Mouse (Mus musculus): ENCODE data around the gene Nufip2.

DNA sequence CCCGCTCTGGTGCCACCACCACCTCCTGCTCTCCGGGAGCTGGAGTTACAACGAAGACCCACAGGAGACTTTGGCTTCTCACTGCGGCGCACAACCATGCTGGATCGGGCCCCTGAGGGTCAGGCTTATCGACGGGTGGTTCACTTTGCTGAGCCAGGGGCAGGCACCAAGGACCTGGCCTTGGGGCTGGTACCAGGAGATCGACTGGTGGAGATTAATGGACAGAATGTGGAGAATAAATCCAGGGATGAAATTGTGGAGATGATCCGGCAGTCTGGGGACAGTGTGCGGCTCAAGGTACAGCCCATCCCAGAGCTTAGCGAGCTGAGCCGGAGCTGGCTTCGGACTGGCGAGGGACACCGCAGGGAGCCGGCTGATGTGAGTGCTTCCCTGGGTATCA, 92.0 kb downstream of the Nufip2 start:
- no peak for TF ChIP-seq CTCF (IDR thresholded peaks at IDR 0.05; ENCODE audit: low read depth, low read length)
- TF ChIP-seq POLR2A (IDR thresholded peaks at IDR 0.05; ENCODE audit: borderline replicate concordance, low read depth, low read length) = no peak
